Mouse (Mus musculus) forebrain, postnatal 0 days (tissue): ENCODE data around the gene Il17re. TPM values are rescaled to one million over a fixed set of nuclear protein-coding genes. Genes with fewer than 3 reads are reported as not detected.

Source experiments
- ATAC-seq: fragments of 200-750 bp; cut with Nextera tagmentation; 2 replicates; pipeline ENCODE4 v1.8.0; 2017; ENCODE audit warnings: mild to moderate bottlenecking, moderate library complexity
- DNase-seq: peaks from one replicate; pipeline ENCODE4 v3.0.0-alpha.2; 2015
- H3K27ac ChIP-seq: fragments of 300-500 bp; sonication (generic); 2 replicates; pipeline ENCODE4 v1.5.1; 2014; ENCODE audit warnings: low read depth, mild to moderate bottlenecking, antibody characterized with exemption, low read length, moderate library complexity, mixed read lengths
- H3K27me3 ChIP-seq: fragments of 300-500 bp; sonication (generic); 2 replicates; pipeline ENCODE4 v1.6.1; 2014; ENCODE audit warnings: mild to moderate bottlenecking, low read length, mixed read lengths; ENCODE audit not compliant: insufficient read depth
- H3K36me3 ChIP-seq: fragments of 300-500 bp; sonication (generic); 2 replicates; pipeline ENCODE4 v1.6.1; 2014; ENCODE audit warnings: mild to moderate bottlenecking, moderate library complexity; ENCODE audit not compliant: insufficient read depth
- H3K4me1 ChIP-seq: fragments of 300-500 bp; sonication (generic); 2 replicates; pipeline ENCODE4 v1.6.1; 2014; ENCODE audit warnings: antibody characterized with exemption; ENCODE audit not compliant: insufficient read depth
- H3K4me2 ChIP-seq: fragments of 300-500 bp; sonication (generic); 2 replicates; pipeline ENCODE4 v1.6.1; 2014; ENCODE audit warnings: low read depth, mild to moderate bottlenecking, moderate library complexity
- H3K4me3 ChIP-seq: fragments of 300-500 bp; sonication (generic); 2 replicates; pipeline ENCODE4 v1.5.1; 2014; ENCODE audit warnings: low read depth, low read length, mixed read lengths
- H3K9ac ChIP-seq: fragments of 300-500 bp; sonication (generic); 2 replicates; pipeline ENCODE4 v1.6.1; 2014; ENCODE audit warnings: mild to moderate bottlenecking
- H3K9me3 ChIP-seq: fragments of 300-500 bp; sonication (generic); 2 replicates; pipeline ENCODE4 v1.6.1; 2016; ENCODE audit warnings: low read length
- CTCF ChIP-seq: sonication (generic); IDR thresholded peaks from 2 replicates; pipeline ENCODE4 v1.5.1; 2016; ENCODE audit warnings: antibody characterized with exemption, control low read depth, low read depth
- WGBS: fragments of 180-500 bp; shearing (Covaris S2); extraction: QIAGEN DNeasy Blood & Tissue Kit; methylation state at CpG from one replicate; pipeline ENCODE4 v1.1.7; 2014; 5-methylcytosine and 5-hydroxymethylcytosine counted together
- polyA plus RNA-seq: library from polyadenylated mRNA; unstranded; fragments of >200 nt; fragmentation: Nextera tagmentation; extraction: Ambion mirVana; gene quantifications from 2 replicates; pipeline ENCODE4 v1.2.1, GENCODE M21; 2015
- total RNA-seq: library from RNA; depleted of rRNA; stranded (reverse); fragments of >200 nt; gene quantifications from 2 replicates; pipeline ENCODE4 v1.2.3, GENCODE M21; 2014

The Il17re gene
- total and polyA plus RNA-seq, 2 experiments from 2014 or later = 0.28 TPM; not detected in 1

- Histone ChIP-seq H3K4me3 (peak overlapping the region; percentile 79), H3K9ac (peak overlapping the region; percentile 95), H3K4me1 (peaks cover 4% of the 10 kb centered on the region), H3K27me3 (no peaks in the 10 kb centered on the region), H3K4me2 (peak overlapping the region; percentile 90), H3K9me3 (no peaks in the 10 kb centered on the region), H3K27ac (peak overlapping the region; percentile 81; the same call in 1 of the 2 replicates), H3K36me3 (peaks cover 18% of the 10 kb centered on the region)
- 46% methylated on average over 12 of the region's 12 CpGs for WGBS
- peak; percentile 34 for TF ChIP-seq CTCF
- ATAC-seq (no peak), DNase-seq (peak; percentile 19)
Observed at GRCm38 (mm10) chr6:113443091-113443490, 15.2 kb upstream of the Il17re start.

DNA sequence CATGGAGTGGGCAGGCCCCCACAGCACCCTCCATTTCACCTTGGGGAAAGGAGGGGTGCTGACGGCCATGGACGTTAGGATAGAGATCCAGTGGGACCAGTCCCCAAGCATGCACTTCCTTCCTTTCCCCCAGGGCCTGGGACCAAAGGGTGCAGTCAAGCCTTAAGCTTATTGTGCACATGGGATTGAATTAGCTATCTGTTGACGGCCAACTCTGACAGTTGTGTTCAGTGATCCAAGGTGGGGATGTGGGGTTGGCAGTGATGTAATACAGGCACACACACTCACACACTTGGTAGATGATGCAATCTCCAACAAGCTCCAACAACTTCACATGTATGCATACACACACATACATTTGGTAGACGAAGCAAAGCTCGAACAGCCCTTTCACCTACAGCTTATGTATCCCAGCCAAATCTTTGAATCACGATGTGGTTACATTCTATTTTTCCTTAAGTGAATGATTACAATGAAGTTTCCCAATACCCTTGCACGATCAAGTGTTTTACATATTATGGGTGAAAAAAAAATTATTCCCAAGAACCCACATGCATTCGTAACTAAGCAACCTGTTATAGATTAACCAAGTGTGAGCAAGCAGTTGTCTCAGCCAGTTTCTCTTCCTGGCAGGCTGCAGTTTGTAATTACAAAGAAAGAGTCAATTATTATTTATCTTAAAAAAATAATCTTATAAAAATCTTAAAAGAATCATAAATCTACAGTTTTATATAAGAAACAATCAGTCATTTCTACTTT, 13.9 kb upstream of the Il17re start:
- WGBS = 76% methylated on average over 7 of the region's 8 CpGs
- peaks cover 4% of the 10 kb centered on the region for H3K4me1 ChIP-seq
- H3K9me3 ChIP-seq = no peaks in the 10 kb centered on the region
- peaks cover 23% of the 10 kb centered on the region for H3K36me3 ChIP-seq
- no peak overlapping the region for H3K27ac ChIP-seq
- ATAC-seq (no peak), DNase-seq (no peak)
- no peak for TF ChIP-seq CTCF
- H3K27me3 ChIP-seq = no peaks in the 10 kb centered on the region
- H3K4me2 ChIP-seq = no peak overlapping the region
- no peak overlapping the region for H3K9ac ChIP-seq
- no peak overlapping the region for H3K4me3 ChIP-seq

DNA sequence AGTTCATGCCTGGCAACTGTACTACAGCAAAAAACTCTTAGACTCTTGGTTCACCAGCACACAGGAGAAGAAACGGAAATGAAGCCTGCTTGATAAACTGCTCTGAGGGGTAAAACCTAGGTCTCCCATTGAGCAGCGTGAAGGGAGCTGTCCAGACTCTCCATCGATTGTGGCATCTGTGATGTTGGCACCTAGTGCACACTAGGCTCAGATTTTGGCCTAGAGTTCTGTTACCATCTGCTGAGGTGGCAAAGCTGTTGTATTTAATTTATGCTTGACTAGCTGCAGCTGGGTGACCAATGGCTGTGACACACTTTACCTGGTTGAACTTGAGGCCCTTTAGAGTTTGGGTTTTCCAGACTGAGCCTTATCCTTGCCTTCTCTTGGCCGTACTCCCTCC, 10.6 kb upstream of the Il17re start:
- ATAC-seq (no peak), DNase-seq (no peak)
- Histone ChIP-seq H3K36me3 (peaks cover 23% of the 10 kb centered on the region), H3K9me3 (no peaks in the 10 kb centered on the region), H3K9ac (no peak overlapping the region), H3K4me1 (peaks cover 4% of the 10 kb centered on the region), H3K4me3 (no peak overlapping the region), H3K27ac (no peak overlapping the region), H3K4me2 (no peak overlapping the region), H3K27me3 (no peaks in the 10 kb centered on the region)
- 69% methylated on average over 4 of the region's 4 CpGs for WGBS
- no peak for TF ChIP-seq CTCF

DNA sequence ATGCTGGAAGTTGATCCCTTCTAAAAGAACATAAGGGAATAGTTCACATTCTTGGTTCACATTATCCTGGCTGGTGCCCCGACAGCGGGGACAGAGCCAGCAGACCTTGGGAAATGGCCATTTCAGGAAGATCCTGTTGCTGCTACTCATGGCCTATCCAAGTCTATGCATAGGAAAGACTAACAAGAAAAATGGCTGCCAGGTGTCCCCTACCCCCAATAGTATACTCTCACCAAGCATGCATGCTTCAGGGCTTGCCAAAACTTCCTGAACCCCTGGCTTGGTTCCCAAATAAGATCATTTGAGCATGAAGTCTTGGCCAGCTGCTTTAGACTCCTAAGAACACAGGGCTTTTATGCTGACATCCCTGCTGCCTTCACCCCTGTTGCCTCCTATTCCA, 6.4 kb upstream of the Il17re start:
- no peak overlapping the region for H3K9ac ChIP-seq
- DNase-seq (no peak), ATAC-seq (no peak)
- H3K36me3 ChIP-seq = peaks cover 18% of the 10 kb centered on the region
- H3K4me3 ChIP-seq = no peak overlapping the region
- no peaks in the 10 kb centered on the region for H3K9me3 ChIP-seq
- no peak for TF ChIP-seq CTCF
- no peaks in the 10 kb centered on the region for H3K27me3 ChIP-seq
- no peaks in the 10 kb centered on the region for H3K4me1 ChIP-seq
- H3K27ac ChIP-seq = no peak overlapping the region
- WGBS = 53% methylated on average over 2 of the region's 2 CpGs
- H3K4me2 ChIP-seq = no peak overlapping the region

GRCm38 (mm10) chr6:113455007-113455406, 3.3 kb upstream of the Il17re start:
- Histone ChIP-seq H3K9ac (no peak overlapping the region), H3K4me2 (no peak overlapping the region), H3K27me3 (no peaks in the 10 kb centered on the region), H3K27ac (no peak overlapping the region), H3K36me3 (no peaks in the 10 kb centered on the region), H3K9me3 (no peaks in the 10 kb centered on the region), H3K4me1 (no peaks in the 10 kb centered on the region), H3K4me3 (no peak overlapping the region)
- WGBS = 77% methylated on average over 5 of the region's 5 CpGs
- ATAC-seq (no peak), DNase-seq (no peak)
- no peak for TF ChIP-seq CTCF

DNA sequence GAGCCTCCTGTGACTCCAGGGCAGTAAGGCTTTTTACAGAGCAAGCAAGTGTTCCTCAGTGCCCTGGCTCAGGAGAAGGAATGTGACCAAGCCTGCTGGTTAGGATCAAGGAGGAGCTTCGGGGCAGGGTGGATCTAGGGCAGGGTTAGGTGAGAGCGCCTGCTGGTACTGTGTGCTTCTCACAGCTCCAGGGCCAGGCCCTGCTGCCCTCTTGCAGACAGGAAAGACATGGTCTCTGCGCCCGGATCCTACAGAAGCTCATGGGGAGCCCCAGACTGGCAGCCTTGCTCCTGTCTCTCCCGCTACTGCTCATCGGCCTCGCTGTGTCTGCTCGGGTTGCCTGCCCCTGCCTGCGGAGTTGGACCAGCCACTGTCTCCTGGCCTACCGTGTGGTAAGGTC, 351 bp downstream of the Il17re start:
- ATAC-seq (no peak), DNase-seq (no peak)
- Histone ChIP-seq H3K4me1 (no peaks in the 10 kb centered on the region), H3K27me3 (no peaks in the 10 kb centered on the region), H3K4me2 (no peak overlapping the region), H3K4me3 (no peak overlapping the region), H3K9ac (no peak overlapping the region), H3K36me3 (no peaks in the 10 kb centered on the region), H3K27ac (no peak overlapping the region), H3K9me3 (no peaks in the 10 kb centered on the region)
- WGBS = 73% methylated on average over 10 of the region's 10 CpGs
- no peak for TF ChIP-seq CTCF

GRCm38 (mm10) chr6:113464040-113464439, 5.8 kb downstream of the Il17re start:
- Histone ChIP-seq H3K36me3 (no peaks in the 10 kb centered on the region), H3K4me2 (no peak overlapping the region), H3K27me3 (no peaks in the 10 kb centered on the region), H3K9ac (no peak overlapping the region), H3K4me3 (no peak overlapping the region), H3K9me3 (no peaks in the 10 kb centered on the region), H3K4me1 (no peaks in the 10 kb centered on the region), H3K27ac (no peak overlapping the region)
- DNase-seq (no peak), ATAC-seq (no peak)
- no peak for TF ChIP-seq CTCF
- WGBS = 63% methylated on average over 7 of the region's 7 CpGs
